Mouse (Mus musculus) lung, embryonic 15.5 days (tissue): ENCODE results near the gene Cenpp. TPM values are rescaled to one million over a fixed set of nuclear protein-coding genes. Genes with fewer than 3 reads are reported as not detected.
A peak's percentile ranks its signal among the peaks of the same experiment; 100 is the strongest.

Experiments used
- ATAC-seq: fragments of 200-750 bp; cut with Nextera tagmentation; 2 replicates; pipeline ENCODE4 v1.8.0; 2017; ENCODE audit warnings: moderate number of reproducible peaks, borderline replicate concordance; ENCODE audit not compliant: low FRiP score, low TSS enrichment; ENCODE audit errors: extremely low read depth
- H3K27ac ChIP-seq: fragments of 300-500 bp; sonication (generic); 2 replicates; pipeline ENCODE4 v1.5.1; 2015; ENCODE audit warnings: moderate library complexity, mild to moderate bottlenecking, inconsistent platforms
- H3K27me3 ChIP-seq: fragments of 300-500 bp; sonication (generic); 2 replicates; pipeline ENCODE4 v1.6.1; 2015; ENCODE audit warnings: inconsistent platforms
- H3K36me3 ChIP-seq: fragments of 300-500 bp; sonication (generic); 2 replicates; pipeline ENCODE4 v1.6.1; 2015; ENCODE audit warnings: inconsistent platforms
- H3K4me1 ChIP-seq: fragments of 300-500 bp; sonication (generic); 2 replicates; pipeline ENCODE4 v1.6.1; 2015; ENCODE audit warnings: inconsistent platforms
- H3K4me2 ChIP-seq: fragments of 300-500 bp; sonication (generic); 2 replicates; pipeline ENCODE4 v1.6.1; 2015; ENCODE audit warnings: inconsistent platforms, mild to moderate bottlenecking, moderate library complexity
- H3K4me3 ChIP-seq: fragments of 300-500 bp; sonication (generic); 2 replicates; pipeline ENCODE4 v1.5.1; 2015; ENCODE audit warnings: mild to moderate bottlenecking, inconsistent platforms
- H3K9ac ChIP-seq: fragments of 300-500 bp; sonication (generic); 2 replicates; pipeline ENCODE4 v1.6.1; 2015; ENCODE audit warnings: inconsistent platforms
- H3K9me3 ChIP-seq: fragments of 300-500 bp; sonication (generic); 2 replicates; pipeline ENCODE4 v1.6.1; 2016; ENCODE audit warnings: inconsistent platforms
- WGBS: fragments of 180-500 bp; shearing (Covaris S2); methylation state at CpG from one replicate; pipeline ENCODE4 v1.1.7; 2015; 5-methylcytosine and 5-hydroxymethylcytosine counted together
- polyA plus RNA-seq: library from polyadenylated mRNA; unstranded; fragments of >200 nt; fragmentation: Nextera tagmentation; extraction: Ambion mirVana; gene quantifications from 2 replicates; pipeline ENCODE4 v1.2.1, GENCODE M21; 2015

Gene Cenpp
- polyA plus RNA-seq, 1 experiment from 2014 or later: 36.2 TPM

GRCm38 (mm10) chr13:49586062-49586461, 66.5 kb downstream of the Cenpp start:
- Histone ChIP-seq H3K9ac (no peak overlapping the region), H3K9me3 (no peaks in the 10 kb centered on the region), H3K27ac (no peak overlapping the region), H3K4me1 (peaks cover 8% of the 10 kb centered on the region), H3K27me3 (no peaks in the 10 kb centered on the region), H3K4me2 (no peak overlapping the region), H3K4me3 (no peak overlapping the region), H3K36me3 (no peaks in the 10 kb centered on the region)
- 88% methylated on average over 6 of the region's 6 CpGs for WGBS
- ATAC-seq: no peak

GRCm38 (mm10) chr13:49584307-49585005, 68.1 kb downstream of the Cenpp start:
- Histone ChIP-seq H3K4me1 (peaks cover 12% of the 10 kb centered on the region), H3K4me2 (no peak overlapping the region), H3K27me3 (no peaks in the 10 kb centered on the region), H3K9ac (no peak overlapping the region), H3K36me3 (no peaks in the 10 kb centered on the region), H3K4me3 (no peak overlapping the region), H3K27ac (no peak overlapping the region), H3K9me3 (no peaks in the 10 kb centered on the region)
- 58% methylated on average over 8 of the region's 8 CpGs for WGBS
- ATAC-seq: no peak

- H3K27ac ChIP-seq: no peak overlapping the region
- ATAC-seq: no peak
Measured at GRCm38 (mm10) chr13:49583859-49584258, 68.7 kb downstream of the Cenpp start.

GRCm38 (mm10) chr13:49581541-49582530, 70.7 kb downstream of the Cenpp start, which contains the start of gene Omd:
Omd (plus strand) TSS chr13:49582462.
- no peak for ATAC-seq
- Histone ChIP-seq H3K4me2 (peak within 1 kb of the TSS; percentile 0; the same call in 1 of the 2 replicates), H3K36me3 (no peaks in the 10 kb centered on the region), H3K4me3 (no peak within 1 kb of the TSS), H3K4me1 (peaks cover 15% of the 10 kb centered on the region), H3K27ac (peak within 1 kb of the TSS; percentile 82), H3K9ac (no peak within 1 kb of the TSS), H3K9me3 (no peaks in the 10 kb centered on the region), H3K27me3 (no peaks in the 10 kb centered on the region)
- WGBS: 41% methylated on average over 8 of the region's 8 CpGs

More at GRCm38 (mm10) chr13:49583859-49584258, 68.7 kb downstream of the Cenpp start:
- Histone ChIP-seq H3K4me2 (no peak overlapping the region), H3K9ac (no peak overlapping the region), H3K27me3 (no peaks in the 10 kb centered on the region), H3K36me3 (no peaks in the 10 kb centered on the region), H3K4me1 (peaks cover 12% of the 10 kb centered on the region), H3K9me3 (no peaks in the 10 kb centered on the region), H3K4me3 (no peak overlapping the region)

GRCm38 (mm10) chr13:49571418-49571817, 81.2 kb downstream of the Cenpp start:
- WGBS: 84% methylated on average over 2 of the region's 2 CpGs

GRCm38 (mm10) chr13:49570371-49570770, 82.2 kb downstream of the Cenpp start:
- H3K27ac ChIP-seq: no peak overlapping the region
- H3K36me3 ChIP-seq: no peaks in the 10 kb centered on the region
- no peaks in the 10 kb centered on the region for H3K27me3 ChIP-seq
- no peak for ATAC-seq
- H3K4me3 ChIP-seq: no peak overlapping the region
- no peak overlapping the region for H3K4me2 ChIP-seq
- no peaks in the 10 kb centered on the region for H3K9me3 ChIP-seq
- WGBS: 74% methylated on average over 3 of the region's 3 CpGs
- no peak overlapping the region for H3K9ac ChIP-seq
- H3K4me1 ChIP-seq: no peaks in the 10 kb centered on the region

More at GRCm38 (mm10) chr13:49571418-49571817, 81.2 kb downstream of the Cenpp start:
- Histone ChIP-seq H3K4me2 (no peak overlapping the region), H3K9me3 (no peaks in the 10 kb centered on the region), H3K4me3 (no peak overlapping the region), H3K27me3 (no peaks in the 10 kb centered on the region), H3K9ac (no peak overlapping the region), H3K36me3 (no peaks in the 10 kb centered on the region), H3K27ac (no peak overlapping the region), H3K4me1 (no peaks in the 10 kb centered on the region)
- no peak for ATAC-seq

GRCm38 (mm10) chr13:49564347-49564746, 88.2 kb downstream of the Cenpp start:
- WGBS: 86% methylated on average over 1 of the region's 1 CpGs
- Histone ChIP-seq H3K27me3 (no peaks in the 10 kb centered on the region), H3K4me2 (no peak overlapping the region), H3K27ac (no peak overlapping the region), H3K36me3 (no peaks in the 10 kb centered on the region), H3K9ac (no peak overlapping the region), H3K9me3 (no peaks in the 10 kb centered on the region), H3K4me1 (no peaks in the 10 kb centered on the region), H3K4me3 (no peak overlapping the region)
- no peak for ATAC-seq

- H3K9ac ChIP-seq: no peak overlapping the region
- no peak overlapping the region for H3K27ac ChIP-seq
- no peak for ATAC-seq
- H3K36me3 ChIP-seq: no peaks in the 10 kb centered on the region
- H3K27me3 ChIP-seq: no peaks in the 10 kb centered on the region
- no peaks in the 10 kb centered on the region for H3K9me3 ChIP-seq
- H3K4me2 ChIP-seq: no peak overlapping the region
- 43% methylated on average over 2 of the region's 2 CpGs for WGBS
- H3K4me3 ChIP-seq: no peak overlapping the region
- H3K4me1 ChIP-seq: 0 out of 2 replicates have a peak, but pooled peaks cover 3% of the 10 kb centered on the region
Measured at GRCm38 (mm10) chr13:49560886-49561285, 91.7 kb downstream of the Cenpp start.

- H3K4me2 ChIP-seq: no peak overlapping the region
- WGBS: 38% methylated on average over 2 of the region's 2 CpGs
- ATAC-seq: no peak
- no peaks in the 10 kb centered on the region for H3K36me3 ChIP-seq
- H3K9me3 ChIP-seq: no peaks in the 10 kb centered on the region
- no peak overlapping the region for H3K27ac ChIP-seq
- no peak overlapping the region for H3K4me3 ChIP-seq
- H3K27me3 ChIP-seq: no peaks in the 10 kb centered on the region
- H3K9ac ChIP-seq: no peak overlapping the region
- H3K4me1 ChIP-seq: 0 out of 2 replicates have a peak, but pooled peaks cover 3% of the 10 kb centered on the region
Measured at GRCm38 (mm10) chr13:49559185-49559584, 93.4 kb downstream of the Cenpp start.

GRCm38 (mm10) chr13:49556924-49557323, 95.7 kb downstream of the Cenpp start:
- WGBS: 59% methylated on average over 1 of the region's 1 CpGs
- no peaks in the 10 kb centered on the region for H3K36me3 ChIP-seq
- H3K9me3 ChIP-seq: no peaks in the 10 kb centered on the region
- 0 out of 2 replicates have a peak, but pooled peaks cover 3% of the 10 kb centered on the region for H3K4me1 ChIP-seq
- H3K27me3 ChIP-seq: no peaks in the 10 kb centered on the region
- H3K4me3 ChIP-seq: no peak overlapping the region
- no peak for ATAC-seq
- H3K4me2 ChIP-seq: no peak overlapping the region
- no peak overlapping the region for H3K27ac ChIP-seq
- H3K9ac ChIP-seq: no peak overlapping the region

GRCm38 (mm10) chr13:49556203-49556602, 96.4 kb downstream of the Cenpp start:
- H3K9me3 ChIP-seq: no peaks in the 10 kb centered on the region
- no peak overlapping the region for H3K9ac ChIP-seq
- 62% methylated on average over 1 of the region's 1 CpGs for WGBS

GRCm38 (mm10) chr13:49554519-49554918, 98.1 kb downstream of the Cenpp start:
- H3K4me2 ChIP-seq: no peak overlapping the region
- no peak overlapping the region for H3K4me3 ChIP-seq
- 66% methylated on average over 5 of the region's 5 CpGs for WGBS
- H3K4me1 ChIP-seq: 0 out of 2 replicates have a peak, but pooled peaks cover 3% of the 10 kb centered on the region
- no peaks in the 10 kb centered on the region for H3K27me3 ChIP-seq
- no peak for ATAC-seq
- H3K9me3 ChIP-seq: no peaks in the 10 kb centered on the region
- no peak overlapping the region for H3K9ac ChIP-seq
- no peaks in the 10 kb centered on the region for H3K36me3 ChIP-seq
- no peak overlapping the region for H3K27ac ChIP-seq

More at GRCm38 (mm10) chr13:49556203-49556602, 96.4 kb downstream of the Cenpp start:
- no peak overlapping the region for H3K27ac ChIP-seq
- H3K4me1 ChIP-seq: 0 out of 2 replicates have a peak, but pooled peaks cover 3% of the 10 kb centered on the region
- ATAC-seq: no peak
- H3K27me3 ChIP-seq: no peaks in the 10 kb centered on the region
- H3K4me3 ChIP-seq: no peak overlapping the region
- no peaks in the 10 kb centered on the region for H3K36me3 ChIP-seq
- H3K4me2 ChIP-seq: no peak overlapping the region
